Mouse (Mus musculus) heart, postnatal 0 days (tissue): Measurements from ENCODE around the gene Slc25a44. TPM values are rescaled to one million over a fixed set of nuclear protein-coding genes. Genes with fewer than 3 reads are reported as not detected.

Experiments
- ATAC-seq: fragments of 200-750 bp; cut with Nextera tagmentation; 2 replicates; pipeline ENCODE4 v1.8.0; 2017; ENCODE audit warnings: low read depth, moderate number of reproducible peaks, moderate library complexity; ENCODE audit not compliant: insufficient read depth
- DNase-seq: peaks from one replicate; pipeline ENCODE4 v3.0.0-alpha.2; 2016; ENCODE audit warnings: low spot score
- H3K27ac ChIP-seq: fragments of 300-500 bp; sonication (generic); 2 replicates; pipeline ENCODE4 v1.5.1; 2014; ENCODE audit warnings: low read depth, mild to moderate bottlenecking
- H3K27me3 ChIP-seq: fragments of 300-500 bp; sonication (generic); 2 replicates; pipeline ENCODE4 v1.6.1; 2014; ENCODE audit warnings: low read length, mixed read lengths; ENCODE audit not compliant: control insufficient read depth, insufficient read depth
- H3K36me3 ChIP-seq: fragments of 300-500 bp; sonication (generic); replicated peaks from 2 replicates; pipeline ENCODE4 v1.6.1; 2014; ENCODE audit warnings: low read length, mixed read lengths; ENCODE audit not compliant: control insufficient read depth, insufficient read depth
- H3K4me1 ChIP-seq: fragments of 300-500 bp; sonication (generic); 2 replicates; pipeline ENCODE4 v1.6.1; 2014; ENCODE audit warnings: antibody characterized with exemption; ENCODE audit not compliant: control insufficient read depth, insufficient read depth
- H3K4me2 ChIP-seq: fragments of 300-500 bp; sonication (generic); 2 replicates; pipeline ENCODE4 v1.6.1; 2014; ENCODE audit warnings: low read depth, mild to moderate bottlenecking, low read length, moderate library complexity
- H3K4me3 ChIP-seq: fragments of 300-500 bp; sonication (generic); 2 replicates; pipeline ENCODE4 v1.5.1; 2014; ENCODE audit warnings: low read depth, low read length
- H3K9ac ChIP-seq: fragments of 300-500 bp; sonication (generic); replicated peaks from 2 replicates; pipeline ENCODE4 v1.6.1; 2014; ENCODE audit warnings: low read depth, low read length, mixed read lengths
- H3K9me3 ChIP-seq: fragments of 300-500 bp; sonication (generic); replicated peaks from 2 replicates; pipeline ENCODE4 v1.6.1; 2016; ENCODE audit warnings: low read length; ENCODE audit not compliant: control insufficient read depth
- CTCF ChIP-seq: IDR thresholded peaks from 2 replicates; pipeline ENCODE4 v1.5.1; 2016; ENCODE audit warnings: antibody characterized with exemption, control low read depth, low read depth
- EP300 ChIP-seq: IDR thresholded peaks from 2 replicates; pipeline ENCODE4 v1.6.1; 2016; ENCODE audit warnings: antibody characterized with exemption, low read depth
- WGBS: fragments of 180-500 bp; shearing (Covaris S2); extraction: QIAGEN DNeasy Blood & Tissue Kit; methylation state at CpG from one replicate; pipeline ENCODE4 v1.1.7; 2014; 5-methylcytosine and 5-hydroxymethylcytosine counted together
- polyA plus RNA-seq: library from polyadenylated mRNA; unstranded; fragments of >200 nt; fragmentation: Nextera tagmentation; extraction: Ambion mirVana; gene quantifications from 2 replicates; pipeline ENCODE4 v1.2.1, GENCODE M21; 2015
- total RNA-seq: library from RNA; depleted of rRNA; stranded (reverse); fragments of >200 nt; gene quantifications from 2 replicates; pipeline ENCODE4 v1.2.3, GENCODE M21; 2014; ENCODE audit warnings: low replicate concordance

The Slc25a44 gene
- total and polyA plus RNA-seq, 2 experiments from 2014 or later, result 9.6 to 17.2 TPM

DNA sequence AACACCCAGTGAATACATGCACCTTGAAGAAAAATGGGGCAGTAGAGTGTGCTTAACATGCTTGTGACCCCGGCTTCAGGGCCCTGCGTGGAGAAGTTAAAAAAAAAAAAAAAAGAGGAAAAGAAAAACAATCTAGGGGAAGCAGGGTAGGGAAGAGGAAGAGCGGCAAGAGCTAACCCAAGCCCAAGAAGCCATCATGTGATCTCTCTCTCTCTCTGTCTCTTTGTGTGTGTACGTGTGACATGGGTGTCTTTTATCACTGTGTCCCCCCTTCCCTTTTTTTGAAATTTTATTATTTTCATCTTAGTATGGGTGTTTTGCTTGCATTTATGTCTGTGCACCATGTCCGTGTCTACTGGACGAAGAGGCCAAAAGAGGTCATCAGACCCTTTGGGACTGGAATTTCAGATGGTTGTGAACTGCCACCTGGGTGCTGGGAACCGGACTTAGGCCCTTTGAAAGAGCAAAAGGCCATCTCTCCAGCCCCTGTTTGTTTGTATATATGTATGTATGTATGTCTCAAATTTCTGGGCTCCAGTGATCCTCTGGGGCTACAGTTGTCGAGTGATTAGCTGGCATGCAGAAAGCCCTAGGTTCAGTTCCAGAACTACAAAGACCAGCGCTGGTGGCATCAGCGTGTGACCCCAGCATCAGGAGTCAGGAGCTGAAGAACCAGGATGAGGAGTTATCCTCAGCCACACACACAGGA lies 21.3 kb downstream of the Slc25a44 start:
- Histone ChIP-seq H3K27ac (no peak overlapping the region), H3K9me3 (no peaks in the 10 kb centered on the region), H3K4me1 (no peaks in the 10 kb centered on the region), H3K4me2 (no peak overlapping the region), H3K9ac (no peak overlapping the region), H3K4me3 (no peak overlapping the region), H3K36me3 (peaks cover 10% of the 10 kb centered on the region; the same call in 1 of the 2 replicates), H3K27me3 (no peaks in the 10 kb centered on the region)
- WGBS, result 93% methylated on average over 10 of the region's 10 CpGs
- TF ChIP-seq EP300, result no peak
- TF ChIP-seq CTCF, result no peak
- DNase-seq (no peak), ATAC-seq (no peak)

DNA sequence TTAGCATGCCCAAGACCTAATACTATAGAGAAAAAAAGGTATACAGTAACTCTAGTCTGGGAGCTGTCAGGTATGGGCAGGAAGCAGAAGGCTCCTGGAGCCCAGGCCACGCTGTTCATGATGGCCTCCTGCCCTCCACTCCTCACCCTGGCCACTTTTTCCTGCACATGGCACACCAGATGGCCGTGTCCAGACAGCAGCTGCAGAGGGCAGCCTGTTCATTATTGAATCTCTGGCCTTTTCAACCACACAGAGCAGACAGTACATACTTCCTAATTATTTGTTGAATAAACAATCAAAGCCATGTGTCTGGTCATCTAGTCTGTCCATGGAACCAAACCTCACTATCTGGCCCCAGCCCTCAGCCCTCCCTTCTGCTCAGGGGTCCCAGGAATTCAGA lies 26.3 kb downstream of the Slc25a44 start:
- Histone ChIP-seq H3K36me3 (peaks cover 21% of the 10 kb centered on the region), H3K27ac (no peak overlapping the region), H3K4me1 (no peaks in the 10 kb centered on the region), H3K9ac (no peak overlapping the region), H3K4me3 (no peak overlapping the region), H3K27me3 (no peaks in the 10 kb centered on the region), H3K9me3 (no peaks in the 10 kb centered on the region), H3K4me2 (no peak overlapping the region)
- ATAC-seq (no peak), DNase-seq (no peak)
- no peak for TF ChIP-seq EP300
- whole genome bisulfite sequencing, result 94% methylated on average over 2 of the region's 2 CpGs

DNA sequence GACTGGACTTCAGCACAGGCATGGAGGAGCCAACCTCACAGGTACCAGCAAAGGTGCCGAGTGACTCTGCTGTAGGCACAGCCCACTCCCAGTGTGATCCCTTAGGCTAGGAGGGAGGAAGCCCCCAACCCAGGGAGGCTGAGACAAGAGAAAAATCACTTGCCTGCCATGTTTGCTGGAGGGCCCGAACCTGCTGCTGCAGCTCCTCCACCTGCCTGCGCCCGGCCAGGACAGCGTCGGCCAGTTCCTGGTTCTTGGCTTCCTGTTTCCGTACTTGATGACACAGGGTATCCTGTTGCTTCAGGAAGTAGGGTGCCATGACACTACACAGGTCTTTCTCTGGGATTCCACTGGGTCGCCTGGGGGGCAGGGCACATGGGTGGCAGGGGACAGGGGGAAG lies 29.2 kb downstream of the Slc25a44 start:
- TF ChIP-seq CTCF, result no peak
- TF ChIP-seq EP300, result no peak
- WGBS, result 88% methylated on average over 8 of the region's 8 CpGs
- H3K4me1 ChIP-seq, result no peaks in the 10 kb centered on the region
- no peak overlapping the region for H3K4me3 ChIP-seq
- no peak overlapping the region for H3K4me2 ChIP-seq
- H3K9ac ChIP-seq, result no peak overlapping the region
- H3K36me3 ChIP-seq, result peaks cover 15% of the 10 kb centered on the region
- H3K9me3 ChIP-seq, result no peaks in the 10 kb centered on the region
- no peaks in the 10 kb centered on the region for H3K27me3 ChIP-seq
- DNase-seq, result no peak
- no peak overlapping the region for H3K27ac ChIP-seq
- no peak for ATAC-seq

DNA sequence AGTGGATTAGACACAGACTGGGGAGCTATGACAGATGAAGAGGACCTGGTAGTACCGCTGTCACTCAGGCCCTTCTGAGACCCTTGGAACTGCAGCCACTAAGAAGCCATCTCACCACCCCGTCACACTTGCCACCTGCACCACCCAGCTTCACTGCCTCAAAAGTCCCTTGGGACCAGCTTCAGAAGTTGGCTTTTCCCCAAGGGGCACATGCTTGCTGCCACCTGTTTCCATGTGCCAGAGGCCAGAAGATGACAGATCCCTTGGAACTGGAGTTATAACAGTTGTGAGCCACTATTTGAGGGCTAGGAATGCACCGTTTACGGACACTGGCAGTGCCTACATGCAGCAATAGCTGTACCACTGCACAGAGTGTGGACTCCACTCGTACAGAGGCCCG lies 29.7 kb downstream of the Slc25a44 start:
- Histone ChIP-seq H3K4me2 (no peak overlapping the region), H3K9ac (no peak overlapping the region), H3K27ac (no peak overlapping the region), H3K9me3 (no peaks in the 10 kb centered on the region), H3K4me1 (no peaks in the 10 kb centered on the region), H3K4me3 (no peak overlapping the region), H3K27me3 (no peaks in the 10 kb centered on the region), H3K36me3 (peaks cover 15% of the 10 kb centered on the region)
- DNase-seq, result no peak
- no peak for ATAC-seq
- 94% methylated on average over 6 of the region's 6 CpGs for WGBS
- TF ChIP-seq EP300, result no peak
- TF ChIP-seq CTCF, result no peak

DNA sequence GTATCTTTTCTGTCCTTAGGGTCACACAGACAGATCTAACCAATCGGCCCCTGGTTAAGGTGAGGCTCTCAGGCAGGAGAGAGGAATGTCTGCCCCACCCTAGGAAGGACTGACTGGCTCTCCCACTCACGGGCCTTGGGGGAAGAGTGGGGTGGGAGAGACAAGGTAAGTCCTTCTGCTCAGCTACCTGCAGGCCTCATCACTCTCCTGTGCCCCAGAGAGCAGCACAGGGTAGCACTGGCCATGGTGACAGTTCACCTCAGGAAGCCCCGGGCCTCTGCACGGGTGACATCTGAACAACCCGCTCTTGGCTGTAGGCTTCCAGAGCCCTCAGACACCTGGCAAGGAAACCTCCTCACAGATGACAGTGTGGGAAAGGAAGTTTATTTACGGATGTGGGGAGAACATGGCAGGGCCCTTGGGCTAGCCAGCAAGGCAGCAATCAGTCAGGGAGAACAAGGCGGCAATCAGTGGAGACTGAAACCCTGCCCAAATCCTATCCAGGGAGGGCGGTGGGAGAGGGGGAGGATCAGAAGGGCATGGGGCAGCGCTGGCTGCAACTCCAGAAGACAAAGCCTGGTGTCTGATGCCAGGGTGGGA lies 31.1 kb downstream of the Slc25a44 start:
- Histone ChIP-seq H3K4me2 (no peak overlapping the region), H3K9me3 (no peaks in the 10 kb centered on the region), H3K27ac (no peak overlapping the region), H3K36me3 (peaks cover 15% of the 10 kb centered on the region), H3K4me1 (no peaks in the 10 kb centered on the region), H3K27me3 (no peaks in the 10 kb centered on the region), H3K9ac (no peak overlapping the region), H3K4me3 (no peak overlapping the region)
- DNase-seq, result no peak
- ATAC-seq, result 0 out of 2 replicates have a peak, but pooled peaks have one; percentile 11
- 81% methylated on average over 9 of the region's 9 CpGs for WGBS
- TF ChIP-seq CTCF (no peak), EP300 (no peak)
